Mouse (Mus musculus): ENCODE data around the gene Pknox2. TPM values are rescaled to one million over a fixed set of nuclear protein-coding genes. Genes with fewer than 3 reads are reported as not detected.

Pknox2 gene
- polyA plus RNA-seq, 1 experiment from 2014 or later, result 14.5 TPM

DNA sequence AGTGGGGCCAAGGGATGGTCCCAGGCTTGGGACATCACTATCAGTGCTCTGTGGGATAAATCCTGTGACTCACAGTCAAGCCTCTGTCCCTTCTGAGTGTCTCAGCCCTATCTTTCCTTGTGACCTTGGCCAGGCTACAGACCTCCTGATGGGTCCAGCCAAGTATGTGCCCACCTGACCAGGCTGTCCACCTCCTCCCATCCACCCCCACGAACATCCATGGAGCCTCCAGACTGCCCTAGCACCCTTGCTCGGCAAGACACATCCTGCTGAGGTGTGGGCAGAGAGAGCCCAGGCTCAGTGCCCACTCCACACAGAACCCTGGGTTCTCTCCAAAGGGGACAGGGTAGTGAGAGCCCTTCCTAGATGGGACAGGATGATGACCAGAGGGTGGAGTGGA is 204.6 kb downstream of the Pknox2 start:
- ATAC-seq (ENCODE audit: low FRiP score, low read depth), result no peak
- Histone ChIP-seq H3K4me2 (replicated peaks) (no peak overlapping the region), H3K9ac (no peak overlapping the region), H3K4me3 (no peak overlapping the region), H3K4me1 (peaks cover 35% of the 10 kb centered on the region), H3K36me3 (no peaks in the 10 kb centered on the region), H3K9me3 (no peaks in the 10 kb centered on the region), H3K27ac (no peak overlapping the region), H3K27me3 (peaks cover 99% of the 10 kb centered on the region)
- 74% methylated on average over 2 of the region's 2 CpGs for WGBS

DNA sequence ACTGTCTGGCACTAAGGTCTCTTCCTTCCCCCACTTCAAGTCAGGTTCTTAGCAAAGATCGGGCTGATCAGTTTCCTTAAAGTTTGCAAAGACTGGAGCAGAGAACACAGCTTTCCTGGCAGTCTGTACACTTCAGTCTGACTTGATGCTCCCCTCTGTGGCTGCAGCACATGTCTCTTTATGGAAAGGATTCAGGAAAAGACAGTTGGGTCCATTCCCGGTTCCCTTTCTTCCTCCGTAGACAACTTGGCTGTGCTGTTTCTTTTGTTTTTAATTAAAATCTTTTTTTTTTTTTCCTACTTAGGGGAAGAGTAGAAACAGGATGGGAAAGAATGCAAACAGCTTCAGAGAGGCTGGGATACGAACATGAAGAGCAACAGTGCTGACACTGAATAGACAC is 205.1 kb downstream of the Pknox2 start:
- 55% methylated on average over 4 of the region's 4 CpGs for WGBS
- Histone ChIP-seq H3K27me3 (peaks cover 99% of the 10 kb centered on the region), H3K4me2 (replicated peaks) (no peak overlapping the region), H3K36me3 (no peaks in the 10 kb centered on the region), H3K27ac (no peak overlapping the region), H3K9ac (no peak overlapping the region), H3K9me3 (no peaks in the 10 kb centered on the region), H3K4me3 (no peak overlapping the region), H3K4me1 (peaks cover 35% of the 10 kb centered on the region)
- ATAC-seq (ENCODE audit: low FRiP score, low read depth), result no peak

- peaks cover 99% of the 10 kb centered on the region for H3K27me3 ChIP-seq
- WGBS, result 10% methylated on average over 5 of the region's 5 CpGs
Observed at GRCm38 (mm10) chr9:36941565-36941964, 205.6 kb downstream of the Pknox2 start.

DNA sequence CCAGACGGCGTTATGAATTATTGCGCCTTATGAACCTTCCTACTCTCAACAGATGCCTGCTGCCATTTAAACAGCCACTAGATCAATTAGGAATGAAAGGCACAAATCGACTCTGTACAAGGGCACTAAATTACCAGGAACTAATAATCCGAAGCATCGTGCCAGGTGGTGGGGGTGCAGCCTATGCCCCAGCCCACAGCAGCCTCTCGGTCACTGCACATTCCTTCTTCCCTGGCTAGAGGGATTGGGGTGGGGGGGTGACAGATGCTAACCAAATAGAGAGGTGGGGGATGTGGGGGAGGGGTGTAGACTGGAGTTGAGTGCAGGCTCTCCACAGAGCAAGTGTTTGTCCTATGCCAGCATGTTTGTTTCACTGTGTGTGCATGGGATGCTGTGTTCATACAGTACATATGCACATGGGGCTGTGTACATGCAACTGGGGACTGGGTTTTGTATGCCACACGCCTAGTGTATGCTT is 208.6 kb downstream of the Pknox2 start:
- 20% methylated on average over 8 of the region's 8 CpGs for WGBS
- H3K4me1 ChIP-seq, result peaks cover 51% of the 10 kb centered on the region

More at GRCm38 (mm10) chr9:36941565-36941964, 205.6 kb downstream of the Pknox2 start:
- Histone ChIP-seq H3K4me3 (no peak overlapping the region), H3K36me3 (no peaks in the 10 kb centered on the region), H3K9ac (no peak overlapping the region), H3K4me1 (peaks cover 35% of the 10 kb centered on the region), H3K9me3 (no peaks in the 10 kb centered on the region), H3K27ac (no peak overlapping the region), H3K4me2 (replicated peaks) (no peak overlapping the region)
- ATAC-seq (ENCODE audit: low FRiP score, low read depth), result 0 out of 2 replicates have a peak, but pooled peaks have one; percentile 28

GRCm38 (mm10) chr9:36933813-36934493 is 213.3 kb downstream of the Pknox2 start:
- 12% methylated on average over 16 of the region's 16 CpGs for WGBS
- Histone ChIP-seq H3K9me3 (peaks cover 4% of the 10 kb centered on the region; the same call in 1 of the 2 replicates), H3K9ac (no peak overlapping the region), H3K4me3 (no peak overlapping the region), H3K27ac (no peak overlapping the region), H3K4me1 (peaks cover 38% of the 10 kb centered on the region), H3K4me2 (replicated peaks) (peak overlapping the region; percentile 44), H3K27me3 (peaks cover 87% of the 10 kb centered on the region), H3K36me3 (peaks cover 5% of the 10 kb centered on the region; the same call in 1 of the 2 replicates)
- peak; percentile 76 for ATAC-seq (ENCODE audit: low FRiP score, low read depth)

More for the DNA sequence above, 208.6 kb downstream of the Pknox2 start:
- peak; percentile 20; the same call in 1 of the 2 replicates for ATAC-seq (ENCODE audit: low FRiP score, low read depth)
- Histone ChIP-seq H3K27me3 (peaks cover 98% of the 10 kb centered on the region), H3K27ac (no peak overlapping the region), H3K9ac (no peak overlapping the region), H3K4me3 (no peak overlapping the region), H3K9me3 (no peaks in the 10 kb centered on the region), H3K4me2 (replicated peaks) (0 out of 2 replicates have a peak overlapping the region, but pooled peaks have one; percentile 16), H3K36me3 (no peaks in the 10 kb centered on the region)

DNA sequence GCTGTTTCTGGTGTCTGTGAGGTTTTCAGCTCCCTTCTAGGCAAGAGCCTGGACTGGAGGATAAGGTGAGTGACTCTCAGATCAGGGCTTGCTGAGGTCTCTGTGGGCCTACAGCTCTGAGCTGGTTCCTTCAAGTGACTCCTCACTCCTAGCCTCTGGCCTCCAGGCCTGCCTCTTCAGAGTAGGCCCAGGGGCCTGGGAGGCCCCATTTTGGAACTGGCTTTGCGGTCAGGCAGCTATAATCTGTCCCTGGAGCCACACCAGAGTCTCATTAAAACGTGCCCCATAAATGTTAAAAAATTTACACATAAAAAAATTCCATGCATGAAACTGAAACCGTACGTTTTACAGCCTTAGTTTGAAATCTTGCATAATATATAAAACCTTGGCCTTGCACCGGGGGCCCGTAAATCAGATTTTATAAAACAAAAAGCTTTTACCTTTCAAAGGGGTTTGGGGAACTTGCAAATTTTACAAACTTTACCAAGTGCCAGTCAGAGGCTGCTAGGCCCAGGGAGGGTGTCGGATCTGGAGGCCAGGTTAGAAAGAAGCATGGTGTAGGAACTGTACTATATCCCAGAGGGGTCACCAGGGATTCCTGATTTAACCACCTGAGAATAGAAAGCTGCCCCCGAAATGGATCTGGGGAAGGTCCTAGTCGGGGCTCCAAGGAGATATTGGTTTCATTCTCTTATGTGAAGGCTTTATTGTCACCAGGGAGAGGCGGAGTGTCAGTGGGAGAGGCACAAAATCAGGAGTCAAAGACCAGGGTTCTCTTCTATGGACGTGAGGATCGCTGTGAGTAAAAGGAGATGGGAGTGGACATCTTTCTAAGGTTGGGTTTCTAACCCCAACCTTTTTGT is 214.0 kb downstream of the Pknox2 start:
- peak; percentile 87 for ATAC-seq (ENCODE audit: low FRiP score, low read depth)
- Histone ChIP-seq H3K9me3 (peaks cover 4% of the 10 kb centered on the region; the same call in 1 of the 2 replicates), H3K4me1 (peaks cover 31% of the 10 kb centered on the region), H3K9ac (no peak overlapping the region), H3K27ac (peak overlapping the region; percentile 28; the same call in 1 of the 2 replicates), H3K27me3 (peaks cover 87% of the 10 kb centered on the region), H3K4me3 (no peak overlapping the region), H3K4me2 (replicated peaks) (peak overlapping the region; percentile 44; the same call in 1 of the 2 replicates), H3K36me3 (peaks cover 5% of the 10 kb centered on the region; the same call in 1 of the 2 replicates)
- 28% methylated on average over 12 of the region's 12 CpGs for WGBS

GRCm38 (mm10) chr9:36931657-36932056 is 215.6 kb downstream of the Pknox2 start:
- Histone ChIP-seq H3K27ac (no peak overlapping the region), H3K4me3 (no peak overlapping the region), H3K27me3 (peaks cover 86% of the 10 kb centered on the region), H3K4me1 (peaks cover 27% of the 10 kb centered on the region), H3K9me3 (peaks cover 4% of the 10 kb centered on the region; the same call in 1 of the 2 replicates), H3K9ac (no peak overlapping the region), H3K36me3 (peaks cover 5% of the 10 kb centered on the region; the same call in 1 of the 2 replicates), H3K4me2 (replicated peaks) (no peak overlapping the region)
- 80% methylated on average over 4 of the region's 4 CpGs for WGBS
- no peak for ATAC-seq (ENCODE audit: low FRiP score, low read depth)

GRCm38 (mm10) chr9:36923753-36924152 is 223.5 kb downstream of the Pknox2 start:
- no peak overlapping the region for H3K27ac ChIP-seq
- no peak overlapping the region for H3K4me2 ChIP-seq (replicated peaks)
- H3K27me3 ChIP-seq, result peaks cover 98% of the 10 kb centered on the region
- no peaks in the 10 kb centered on the region for H3K9me3 ChIP-seq
- H3K4me3 ChIP-seq, result no peak overlapping the region
- no peak for ATAC-seq (ENCODE audit: low FRiP score, low read depth)
- no peaks in the 10 kb centered on the region for H3K4me1 ChIP-seq
- WGBS, result 83% methylated on average over 5 of the region's 5 CpGs
- no peaks in the 10 kb centered on the region for H3K36me3 ChIP-seq
- no peak overlapping the region for H3K9ac ChIP-seq

- Histone ChIP-seq H3K4me1 (peaks cover 7% of the 10 kb centered on the region), H3K4me2 (replicated peaks) (no peak overlapping the region), H3K27ac (no peak overlapping the region), H3K9me3 (no peaks in the 10 kb centered on the region), H3K4me3 (no peak overlapping the region), H3K27me3 (peaks cover 100% of the 10 kb centered on the region), H3K9ac (no peak overlapping the region), H3K36me3 (no peaks in the 10 kb centered on the region)
- ATAC-seq (ENCODE audit: low FRiP score, low read depth), result no peak
- WGBS, result 63% methylated on average over 13 of the region's 13 CpGs
Observed at GRCm38 (mm10) chr9:36921718-36922415, 225.3 kb downstream of the Pknox2 start.

GRCm38 (mm10) chr9:36919472-36919871 is 227.7 kb downstream of the Pknox2 start:
- peaks cover 12% of the 10 kb centered on the region for H3K4me1 ChIP-seq
- no peak overlapping the region for H3K9ac ChIP-seq
- H3K36me3 ChIP-seq, result no peaks in the 10 kb centered on the region
- no peak overlapping the region for H3K27ac ChIP-seq
- WGBS, result 33% methylated on average over 4 of the region's 4 CpGs
- no peaks in the 10 kb centered on the region for H3K9me3 ChIP-seq
- peak; percentile 46 for ATAC-seq (ENCODE audit: low FRiP score, low read depth)
- no peak overlapping the region for H3K4me3 ChIP-seq
- peaks cover 95% of the 10 kb centered on the region for H3K27me3 ChIP-seq
- H3K4me2 ChIP-seq (replicated peaks), result no peak overlapping the region

- Histone ChIP-seq H3K27ac (no peak overlapping the region), H3K9me3 (no peaks in the 10 kb centered on the region), H3K4me2 (replicated peaks) (no peak overlapping the region), H3K9ac (no peak overlapping the region), H3K36me3 (no peaks in the 10 kb centered on the region), H3K4me1 (peaks cover 12% of the 10 kb centered on the region), H3K27me3 (peaks cover 91% of the 10 kb centered on the region), H3K4me3 (no peak overlapping the region)
- ATAC-seq (ENCODE audit: low FRiP score, low read depth), result no peak
- 60% methylated on average over 3 of the region's 3 CpGs for WGBS
Observed at GRCm38 (mm10) chr9:36918582-36918981, 228.6 kb downstream of the Pknox2 start.
